In the genomic region with DNA sequence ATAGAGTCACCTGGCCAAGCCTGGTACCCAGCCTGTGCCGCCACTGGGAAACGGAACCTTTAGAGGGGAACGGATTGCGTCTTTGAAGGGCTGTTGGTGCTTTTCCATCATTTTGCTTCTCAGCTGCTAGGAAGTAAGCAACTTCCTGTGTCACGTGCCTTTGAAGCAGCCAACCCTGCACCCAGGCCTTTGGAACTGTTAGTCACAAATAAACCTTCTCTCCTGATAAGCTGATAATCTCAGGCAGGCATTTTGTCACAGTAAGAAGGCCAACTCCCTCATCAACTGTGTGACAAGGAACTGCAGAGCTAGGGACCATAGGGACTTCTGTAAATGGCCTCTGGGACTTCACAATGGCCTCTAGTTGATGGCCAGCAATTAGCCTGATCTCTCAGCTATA, we compare ENCODE assay signal across 1 mouse cellular context.
A peak's percentile ranks its signal among the peaks of the same experiment; 100 is the strongest.
TF ChIP-seq lines count a peak whose summit lies in the region.

No protein-coding gene starts in this region.

TF ChIP-seq in C2C12, 6 proteins besides CTCF, POLR2A, EP300 and RAD21 (continued from another document):
- TF ChIP-seq FOSL1 (IDR thresholded peaks at IDR 0.05; ENCODE audit: insufficient read depth, low read length, poor library complexity, severe bottlenecking): no peak
- TF ChIP-seq MAX (IDR thresholded peaks at IDR 0.05): no peak
- TF ChIP-seq USF1 (IDR thresholded peaks at IDR 0.05; ENCODE audit: low read depth): peak; percentile 6
